Mouse (Mus musculus): Measurements from ENCODE around the gene Pear1.

The Pear1 gene

DNA sequence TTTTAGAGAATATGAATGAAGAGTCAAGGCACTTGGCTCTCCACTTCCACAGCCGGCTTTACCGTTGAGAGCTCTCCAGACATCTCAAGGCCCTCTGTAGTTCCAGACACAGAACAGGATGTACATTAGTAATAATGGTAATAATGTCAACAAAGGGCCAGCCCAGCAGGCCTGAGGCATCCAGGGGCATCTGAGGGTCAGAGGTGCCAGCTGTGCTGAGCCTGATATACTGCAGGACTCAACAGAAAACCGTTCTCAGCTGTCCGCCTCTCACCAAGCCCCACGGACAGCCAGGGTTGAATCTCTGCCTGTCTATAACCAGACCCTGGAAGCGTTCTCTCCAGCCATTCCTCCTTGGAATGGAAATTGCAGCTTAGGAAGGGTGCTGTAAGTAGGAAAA, 99.5 kb downstream of the Pear1 start:
- no peak for DNase-seq

DNA sequence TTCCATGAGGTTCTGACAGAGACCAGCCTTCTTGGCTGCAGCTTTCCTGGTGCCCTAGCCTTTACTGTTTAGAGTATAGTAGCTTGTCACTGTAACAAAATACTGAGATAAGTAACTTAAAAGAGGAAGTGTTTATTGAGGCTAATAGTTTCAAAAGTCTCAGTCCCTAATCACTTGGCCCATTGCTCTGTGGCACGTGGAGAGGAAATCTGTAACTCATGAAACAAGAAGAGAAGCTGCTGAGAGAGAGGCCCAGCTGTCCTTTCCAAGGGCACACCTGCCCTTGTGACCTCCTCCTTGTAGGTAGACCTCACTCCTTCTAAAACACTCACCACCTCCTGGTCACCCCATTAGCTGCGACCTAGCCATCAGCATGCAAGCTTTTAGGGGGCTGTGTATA, 105.6 kb downstream of the Pear1 start:
- DNase-seq = no peak

Measured in thymus, postnatal 25 days (tissue).